Mouse (Mus musculus) Patski (cell line): ENCODE results near the gene Rccd1. TPM values are rescaled to one million over a fixed set of nuclear protein-coding genes. Genes with fewer than 3 reads are reported as not detected.
A peak's percentile ranks its signal among the peaks of the same experiment; 100 is the strongest.

Experiments used
- ATAC-seq: fragments of 100-300 bp; one replicate; pipeline ENCODE4 v1.8.0; 2021
- CTCF ChIA-PET: fragments of 350-600 bp; sonication (Branson Sonifier 250); formaldehyde crosslinking; loops from one replicate; lab custom pipeline; 2022; ENCODE audit warnings: inconsistent platforms; lab: Charles Lee
- POLR2A ChIA-PET: fragments of 350-600 bp; sonication (Branson Sonifier 250); formaldehyde crosslinking; loops from one replicate; lab custom pipeline; 2022; ENCODE audit warnings: antibody characterized with exemption, inconsistent platforms; lab: Charles Lee
- DNase-seq: peaks from one replicate; pipeline ENCODE4 v3.0.0-alpha.2; 2011; ENCODE audit warnings: low read depth, low spot score
- H3K27me3 ChIP-seq: fragments of 371-371 bp; one replicate; pipeline ENCODE4 v1.5.1; 2021
- CTCF ChIP-seq: fragments of 100-300 bp; IDR thresholded peaks from one replicate; pipeline ENCODE4 v1.5.1; 2021
- in situ Hi-C: fragments of 300-500 bp; cut with MboI; formaldehyde crosslinking; loops from 3 replicates; pipeline ENCODE4 v1.11.1; 2018; ENCODE audit warnings: low pct_unique_long_range_greater_than_20kb, mixed read lengths
- polyA plus RNA-seq: library from polyadenylated mRNA; unstranded; gene quantifications from one replicate; pipeline ENCODE4 v1.2.3, GENCODE M21; 2021

Gene Rccd1
- 11.5 TPM for polyA plus RNA-seq

GRCm38 (mm10) chr7:80324043-80324815 is at the start of gene Rccd1:
TSS of gene Rccd1 (minus strand) at chr7:80324454.
- CTCF ChIA-PET, result interaction anchor here (0.8 to 1.3 kb wide), 4 partner anchors 8 to 19 kb away, joined by 3 to 7 read pairs (median 4); partner anchors contain the start of gene Hddc3
- TF ChIP-seq CTCF, result no peak
- POLR2A ChIA-PET, result interaction anchor here (0.7 to 1.0 kb wide), 5 partner anchors 10 to 212 kb away, joined by 3 to 7 read pairs (median 4); no protein-coding TSS in a partner anchor

GRCm38 (mm10) chr7:80373850-80374249 is 49.6 kb upstream of the Rccd1 start:
- H3K27me3 ChIP-seq, result no peaks in the 10 kb centered on the region
- no peak for TF ChIP-seq CTCF
- in situ Hi-C loops, result no loop called here
- ATAC-seq (no peak), DNase-seq (no peak)
- POLR2A ChIA-PET, result no interaction called here
- CTCF ChIA-PET, result interaction anchor here (2.7 kb wide), 1 partner anchor 32 kb away, joined by 23 read pairs; the partner anchor contains the start of genes Hddc3 and Unc45a

More at GRCm38 (mm10) chr7:80324043-80324815, at the start of gene Rccd1:
- no peaks in the 10 kb centered on the region for H3K27me3 ChIP-seq
- in situ Hi-C loops, result no loop called here
- ATAC-seq (peak; percentile 95), DNase-seq (peak; percentile 74)

- POLR2A ChIA-PET, result interaction anchor here (0.9 kb wide), 1 partner anchor 9 kb away, joined by 3 read pairs; no protein-coding TSS in a partner anchor
- ATAC-seq (no peak), DNase-seq (no peak)
- in situ Hi-C loops, result no loop called here
- CTCF ChIA-PET, result interaction anchor here (2.7 kb wide), 1 partner anchor 31 kb away, joined by 23 read pairs; the partner anchor contains the start of genes Hddc3 and Unc45a
- no peak for TF ChIP-seq CTCF
- H3K27me3 ChIP-seq, result no peaks in the 10 kb centered on the region
Measured at GRCm38 (mm10) chr7:80373352-80373751, 49.1 kb upstream of the Rccd1 start.

- POLR2A ChIA-PET, result interaction anchor here (0.6 to 0.9 kb wide), 2 partner anchors 9 to 37 kb away, joined by 3 to 4 read pairs; no protein-coding TSS in a partner anchor
- CTCF ChIA-PET, result interaction anchor here (2.7 kb wide), 1 partner anchor 31 kb away, joined by 23 read pairs; the partner anchor contains the start of genes Hddc3 and Unc45a
- no peaks in the 10 kb centered on the region for H3K27me3 ChIP-seq
- no peak for TF ChIP-seq CTCF
- ATAC-seq (no peak), DNase-seq (no peak)
- in situ Hi-C loops, result no loop called here
Measured at GRCm38 (mm10) chr7:80372667-80373066, 48.4 kb upstream of the Rccd1 start.

- no peak for ATAC-seq
- no peak for TF ChIP-seq CTCF
- CTCF ChIA-PET, result interaction anchor here (0.7 to 2.7 kb wide), 2 partner anchors 11 to 30 kb away, joined by 3 to 23 read pairs; partner anchors contain the start of genes Hddc3 and Unc45a
- no peak for DNase-seq
- POLR2A ChIA-PET, result interaction anchor here (0.6 kb wide), 1 partner anchor 36 kb away, joined by 4 read pairs; no protein-coding TSS in a partner anchor
- no peaks in the 10 kb centered on the region for H3K27me3 ChIP-seq
- in situ Hi-C loops, result no loop called here
Measured at GRCm38 (mm10) chr7:80372166-80372565, 47.9 kb upstream of the Rccd1 start.

GRCm38 (mm10) chr7:80371041-80371751 is 46.9 kb upstream of the Rccd1 start, which contains the start of gene Man2a2:
TSS of gene Man2a2 (minus strand) at chr7:80371375.
- POLR2A ChIA-PET, result interaction anchor here (0.8 kb wide), 1 partner anchor 31 kb away, joined by 3 read pairs; no protein-coding TSS in a partner anchor
- DNase-seq, result no peak
- ATAC-seq, result peak; percentile 32
- no peaks in the 10 kb centered on the region for H3K27me3 ChIP-seq
- no peak for TF ChIP-seq CTCF
- CTCF ChIA-PET, result interaction anchor here (1.1 to 2.7 kb wide), 7 partner anchors 9 to 115 kb away, joined by 3 to 23 read pairs (median 5); partner anchors contain the start of genes Hddc3 and Unc45a
- in situ Hi-C loops, result no loop called here

- peak; percentile 45 for ATAC-seq
- in situ Hi-C loops, result no loop called here
- no peak for TF ChIP-seq CTCF
- no peaks in the 10 kb centered on the region for H3K27me3 ChIP-seq
- POLR2A ChIA-PET, result interaction anchor here (0.8 kb wide), 1 partner anchor 31 kb away, joined by 3 read pairs; no protein-coding TSS in a partner anchor
- CTCF ChIA-PET, result interaction anchor here (1.1 to 1.6 kb wide), 6 partner anchors 9 to 116 kb away, joined by 3 to 7 read pairs (median 4); partner anchors contain the start of gene Hddc3
- no peak for DNase-seq
Measured at GRCm38 (mm10) chr7:80370649-80371040, 46.4 kb upstream of the Rccd1 start.

GRCm38 (mm10) chr7:80369967-80370431 is 45.7 kb upstream of the Rccd1 start:
- DNase-seq, result no peak
- no peaks in the 10 kb centered on the region for H3K27me3 ChIP-seq
- TF ChIP-seq CTCF, result no peak
- no peak for ATAC-seq
- in situ Hi-C loops, result no loop called here
- ChIA-PET CTCF (interaction anchor here (0.8 to 1.6 kb wide), 7 partner anchors 10 to 116 kb away, joined by 3 to 7 read pairs (median 4); partner anchors contain the start of gene Hddc3), POLR2A (interaction anchor here (0.6 to 0.8 kb wide), 2 partner anchors 30 to 1429 kb away, joined by 3 to 4 read pairs; no protein-coding TSS in a partner anchor)

- H3K27me3 ChIP-seq, result no peaks in the 10 kb centered on the region
- no peak for TF ChIP-seq CTCF
- DNase-seq (no peak), ATAC-seq (no peak)
- ChIA-PET POLR2A (interaction anchor here (0.6 kb wide), 1 partner anchor 1430 kb away, joined by 4 read pairs; no protein-coding TSS in a partner anchor), CTCF (interaction anchor here (0.8 to 1.6 kb wide), 5 partner anchors 12 to 117 kb away, joined by 3 to 5 read pairs (median 4); no protein-coding TSS in a partner anchor)
- in situ Hi-C loops, result no loop called here
Measured at GRCm38 (mm10) chr7:80369461-80369860, 45.2 kb upstream of the Rccd1 start.
